8 mouse cellular contexts compared by ENCODE assay signal in the genomic region with DNA sequence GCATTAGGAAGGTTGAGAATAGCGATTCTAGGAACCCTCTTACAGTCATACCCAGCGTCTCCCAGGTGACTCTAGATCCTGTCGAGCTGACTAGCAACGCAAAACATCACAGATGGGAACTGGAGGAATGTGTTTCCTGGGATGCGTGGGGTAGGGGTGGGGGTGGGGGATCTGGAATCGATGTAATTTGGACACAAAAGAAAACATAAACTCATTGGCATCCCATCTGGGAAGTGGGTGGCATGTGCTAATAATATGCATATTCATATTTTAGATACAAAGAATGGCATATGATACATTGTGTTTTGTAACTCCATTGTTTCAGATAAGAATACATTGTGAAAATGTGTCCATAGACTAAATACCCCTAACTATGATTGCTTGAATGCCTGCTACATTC.
"Had no signal": no experiment of that assay in that cellular context is flagged by ENCODE, and none has a peak within 500 bp of the region (broad histone marks: within the 10 kb centered on the region; RNA-seq: fewer than 3 reads in every experiment).

No protein-coding gene starts in this region.

- DNase-seq: kidney, adult 11 months; kidney, adult 8-10 months; kidney, postnatal 10 days; kidney, postnatal 36 days; liver, postnatal 0 days; lung, embryonic 14.5 days; spleen, adult 18-20 months; thymus, postnatal 25 days had no signal
